Mouse (Mus musculus): Measurements from ENCODE around the gene Ncf4.
"Not testable (repeated sequence)": the region's sequence is repeated elsewhere in the genome, so short reads cannot be mapped to it uniquely, and the experiment has no call there.

- TF ChIP-seq CTCF, EP300 (IDR thresholded peaks at IDR 0.05): not testable (repeated sequence)
Measured at GRCm38 (mm10) chr15:78289775-78290174, 45.2 kb downstream of the Ncf4 start.
